Mouse (Mus musculus): ENCODE results near the gene Spns2.
A peak's percentile ranks its signal among the peaks of the same experiment; 100 is the strongest.

Spns2 gene

GRCm38 (mm10) chr11:72497367-72497766 is 7.7 kb upstream of the Spns2 start:
- no peak for DNase-seq

GRCm38 (mm10) chr11:72496775-72497174 is 7.1 kb upstream of the Spns2 start:
- DNase-seq: no peak

- no peak for DNase-seq
Measured at GRCm38 (mm10) chr11:72496066-72496465, 6.4 kb upstream of the Spns2 start.

GRCm38 (mm10) chr11:72494046-72494988 is 4.6 kb upstream of the Spns2 start:
- no peak for DNase-seq

- DNase-seq: no peak
Measured at GRCm38 (mm10) chr11:72491130-72491960, 1.6 kb upstream of the Spns2 start.

GRCm38 (mm10) chr11:72489397-72489796 is 307 bp downstream of the Spns2 start:
- no peak for DNase-seq

- peak; percentile 25 to 35 for DNase-seq
Measured at GRCm38 (mm10) chr11:72488753-72489271, 892 bp downstream of the Spns2 start.

- no peak for DNase-seq
Measured at GRCm38 (mm10) chr11:72487739-72488138, 2.0 kb downstream of the Spns2 start.

GRCm38 (mm10) chr11:72487171-72487570 is 2.5 kb downstream of the Spns2 start:
- DNase-seq: no peak

GRCm38 (mm10) chr11:72485960-72486359 is 3.7 kb downstream of the Spns2 start:
- peak in 1 of 2 experiments; percentile 23 for DNase-seq

- DNase-seq: no peak
Measured at GRCm38 (mm10) chr11:72485157-72485556, 4.5 kb downstream of the Spns2 start.

GRCm38 (mm10) chr11:72484549-72484948 is 5.2 kb downstream of the Spns2 start:
- no peak for DNase-seq

GRCm38 (mm10) chr11:72481952-72482351 is 7.8 kb downstream of the Spns2 start:
- no peak for DNase-seq

- no peak for DNase-seq
Measured at GRCm38 (mm10) chr11:72481313-72481712, 8.4 kb downstream of the Spns2 start.

- DNase-seq: no peak
Measured at GRCm38 (mm10) chr11:72479499-72479898, 10.2 kb downstream of the Spns2 start.

- DNase-seq: no peak
Measured at GRCm38 (mm10) chr11:72478228-72478627, 11.5 kb downstream of the Spns2 start.

GRCm38 (mm10) chr11:72477653-72478052 is 12.1 kb downstream of the Spns2 start:
- DNase-seq: no peak

GRCm38 (mm10) chr11:72477182-72477581 is 12.5 kb downstream of the Spns2 start:
- no peak for DNase-seq

GRCm38 (mm10) chr11:72476074-72476625 is 13.6 kb downstream of the Spns2 start:
- DNase-seq: no peak

- no peak for DNase-seq
Measured at GRCm38 (mm10) chr11:72475408-72475807, 14.3 kb downstream of the Spns2 start.

GRCm38 (mm10) chr11:72474926-72475325 is 14.8 kb downstream of the Spns2 start:
- DNase-seq: no peak

- DNase-seq: no peak
Measured at GRCm38 (mm10) chr11:72473540-72473939, 16.2 kb downstream of the Spns2 start.

GRCm38 (mm10) chr11:72471381-72471780 is 18.3 kb downstream of the Spns2 start:
- no peak for DNase-seq
